Comparison of ENCODE assay signal across 2 mouse cellular contexts in genomic region chr3:31273247-31273646, GRCm38 (mm10). TPM values are rescaled to one million over a fixed set of nuclear protein-coding genes. Genes with fewer than 3 reads are reported as not detected.
"Had no signal": no experiment of that assay in that cellular context is flagged by ENCODE, and none has a peak within 500 bp of the region (broad histone marks: within the 10 kb centered on the region; RNA-seq: fewer than 3 reads in every experiment).

No protein-coding gene starts in this region.

RNA-seq across cellular contexts. Expression of gene Slc7a14, which starts 36.9 kb away (rescaled TPM):
- total RNA-seq: liver, adult 2 months had no signal
- polyA plus RNA-seq: liver, adult 2 months; spleen, adult 2 months had no signal
